Mouse (Mus musculus): ENCODE data around the gene Epo. TPM values are rescaled to one million over a fixed set of nuclear protein-coding genes. Genes with fewer than 3 reads are reported as not detected.

The Epo gene
- not detected for total RNA-seq (2022)

- DNase-seq = peak; percentile 97
Observed at GRCm38 (mm10) chr5:137533117-137533827, at the start of gene Epo, which contains the start of gene Gnb2. TSS of gene Epo (minus strand) at chr5:137533242. TSS of gene Gnb2 (minus strand) at chr5:137533510.

GRCm38 (mm10) chr5:137582702-137583101 lies 49.7 kb upstream of the Epo start:
- no peak for DNase-seq

- no peak for DNase-seq
Observed at GRCm38 (mm10) chr5:137580246-137580645, 47.2 kb upstream of the Epo start.

DNA sequence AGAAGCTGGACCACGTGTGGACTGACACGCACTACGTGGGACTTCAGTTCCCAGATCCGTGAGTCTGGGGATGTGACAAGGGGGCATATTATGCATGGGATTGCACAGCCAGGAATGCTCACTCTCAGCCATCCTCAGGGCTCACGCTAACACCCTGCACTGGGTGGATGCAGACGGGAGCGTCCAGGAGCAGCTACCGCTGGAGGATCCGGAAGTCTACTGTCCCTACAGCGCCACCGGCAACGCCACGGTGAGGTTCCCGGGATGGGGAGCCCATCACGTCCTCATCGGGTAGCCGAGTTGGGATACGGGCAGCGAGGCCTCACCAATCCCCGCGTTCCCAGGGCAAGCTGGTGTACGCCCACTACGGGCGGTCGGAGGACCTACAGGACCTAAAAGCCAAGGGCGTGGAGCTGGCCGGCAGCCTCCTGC lies 41.4 kb upstream of the Epo start:
- no peak for DNase-seq

- DNase-seq = no peak
Observed at GRCm38 (mm10) chr5:137570691-137571586, 37.9 kb upstream of the Epo start.

GRCm38 (mm10) chr5:137570181-137570580 lies 37.1 kb upstream of the Epo start:
- DNase-seq = no peak

DNA sequence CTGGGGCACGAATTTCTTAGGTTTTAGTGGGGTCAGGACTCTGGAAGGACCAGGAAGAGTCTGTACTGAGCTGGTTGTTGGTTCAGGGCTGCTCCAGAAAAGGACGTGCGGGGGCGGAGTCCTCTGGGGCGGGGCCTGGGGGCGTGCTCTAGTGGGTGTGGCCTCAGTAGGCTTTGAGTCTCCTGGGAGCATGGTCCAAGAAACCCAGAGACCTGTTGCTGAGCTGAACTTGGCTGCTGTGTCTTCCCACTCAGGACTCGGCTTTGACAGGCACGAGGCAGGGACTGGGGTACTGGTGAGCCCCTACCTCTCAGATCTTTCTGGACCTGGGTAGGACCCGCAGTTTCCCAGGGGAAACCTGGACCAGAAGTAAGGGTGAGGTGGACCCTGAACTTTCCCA lies 36.6 kb upstream of the Epo start, which contains the start of gene Tfr2:
TSS of gene Tfr2 (plus strand) at position 176 of the 400 bp plus-strand sequence.
- DNase-seq = no peak

DNA sequence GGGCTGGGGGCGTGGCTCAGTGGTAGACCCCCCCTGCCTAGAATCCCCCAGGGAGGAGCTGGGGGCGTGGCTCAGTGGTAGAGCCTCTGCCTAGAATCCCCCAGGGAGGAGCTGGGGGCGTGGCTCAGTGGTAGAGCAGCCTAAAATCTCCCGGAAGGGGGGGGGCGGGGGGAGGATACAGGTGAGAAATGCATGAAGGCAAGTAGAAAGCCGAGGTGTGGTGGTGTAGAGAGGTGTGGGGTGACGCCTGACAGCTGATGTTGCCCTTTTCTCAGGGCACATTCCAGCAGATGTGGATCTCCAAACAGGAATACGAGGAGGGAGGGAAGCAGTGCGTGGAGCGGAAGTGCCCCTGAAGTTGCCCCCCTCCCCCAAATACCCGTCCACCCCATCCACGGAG lies 36.0 kb upstream of the Epo start:
- DNase-seq = no peak

DNA sequence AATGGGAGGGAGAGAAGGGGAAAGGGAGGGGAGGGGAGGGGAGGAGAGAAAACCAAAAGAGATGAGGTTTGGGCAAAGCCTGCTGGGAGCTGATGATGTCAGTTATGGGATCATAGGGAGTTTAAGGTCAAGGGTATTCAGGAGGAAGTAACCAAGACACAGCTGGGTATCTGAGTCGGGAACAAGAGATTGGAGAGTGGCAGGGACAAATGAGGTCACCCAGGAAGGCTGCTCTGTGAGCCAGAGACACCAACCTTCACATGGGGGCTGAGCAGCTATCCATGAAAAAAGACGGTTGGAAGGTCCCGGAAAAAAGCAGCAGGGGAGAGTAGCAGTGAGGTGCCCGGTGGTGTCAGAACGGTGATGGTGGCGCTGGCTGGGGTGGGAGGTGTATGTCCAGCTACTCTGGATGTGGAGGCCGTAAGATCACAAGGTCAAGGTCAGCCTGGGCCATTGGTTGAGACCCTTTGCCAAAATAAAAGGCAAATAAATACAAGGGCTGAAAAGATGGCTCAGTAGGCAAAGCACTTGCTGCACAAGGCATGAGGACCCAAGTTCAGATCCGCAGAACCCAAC lies 35.3 kb upstream of the Epo start:
- DNase-seq = no peak

GRCm38 (mm10) chr5:137566416-137566815 lies 33.4 kb upstream of the Epo start:
- no peak for DNase-seq

GRCm38 (mm10) chr5:137565744-137566143 lies 32.7 kb upstream of the Epo start:
- DNase-seq = no peak

DNA sequence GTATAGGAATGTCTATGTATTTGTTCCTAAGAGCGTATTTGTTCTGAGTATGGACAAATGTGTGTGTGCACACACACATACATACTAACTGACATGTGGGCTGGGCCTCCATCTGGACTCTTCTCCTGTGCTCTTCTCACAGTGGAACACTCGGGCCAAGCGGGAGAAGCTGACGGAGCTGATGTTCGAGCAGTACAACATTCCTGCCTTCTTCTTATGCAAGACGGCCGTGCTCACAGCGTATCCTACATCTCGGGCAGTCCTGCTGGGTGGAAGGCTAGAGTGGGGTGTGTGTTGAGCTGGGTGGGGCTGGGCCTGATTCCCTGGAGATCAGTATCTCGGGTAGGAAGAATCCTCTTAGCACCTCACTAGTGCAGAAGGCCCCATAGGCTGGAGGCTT lies 29.9 kb upstream of the Epo start:
- no peak for DNase-seq

DNA sequence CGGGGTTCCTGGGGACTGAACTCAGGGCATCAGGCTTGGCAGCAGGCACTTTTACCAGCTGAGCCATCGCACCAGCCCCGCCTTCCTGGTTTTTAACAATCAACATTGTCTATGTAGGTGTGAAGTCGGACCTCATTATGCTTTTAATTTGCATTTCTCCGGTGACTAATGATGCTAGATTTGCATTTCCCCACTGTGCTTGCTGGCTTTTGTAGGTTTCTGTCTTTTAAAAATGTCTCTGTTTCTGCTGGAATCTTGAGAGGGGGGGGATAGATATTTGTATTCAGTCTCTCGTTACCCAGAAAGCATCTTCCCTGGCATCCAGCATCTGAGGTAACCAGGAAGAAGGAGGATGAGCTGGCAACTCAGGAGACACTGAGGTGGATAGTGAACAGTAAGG lies 28.5 kb upstream of the Epo start:
- DNase-seq = no peak

DNA sequence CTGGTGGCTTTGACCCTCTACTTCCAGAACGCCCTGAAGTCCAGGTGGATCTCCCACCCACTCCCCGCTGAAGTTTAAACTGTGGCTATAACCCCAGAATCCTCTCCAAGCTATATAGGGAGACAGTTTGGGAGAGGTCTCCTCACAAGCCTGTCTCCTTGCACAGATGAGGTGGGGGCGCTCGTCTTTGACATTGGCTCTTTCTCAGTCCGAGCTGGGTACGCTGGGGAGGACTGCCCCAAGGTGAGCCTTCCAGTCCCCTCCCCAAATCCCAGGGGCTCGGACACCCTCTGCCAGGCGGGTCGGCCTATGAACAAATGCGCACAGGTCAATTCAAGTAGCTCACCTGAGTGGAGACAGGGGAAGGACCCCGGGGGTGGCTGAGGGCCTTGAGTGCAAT lies 20.9 kb upstream of the Epo start:
- no peak for DNase-seq

- DNase-seq = peak; percentile 49
Observed at GRCm38 (mm10) chr5:137553411-137553837, 20.4 kb upstream of the Epo start, which contains the start of gene Actl6b. TSS of gene Actl6b (plus strand) at chr5:137553517.

DNA sequence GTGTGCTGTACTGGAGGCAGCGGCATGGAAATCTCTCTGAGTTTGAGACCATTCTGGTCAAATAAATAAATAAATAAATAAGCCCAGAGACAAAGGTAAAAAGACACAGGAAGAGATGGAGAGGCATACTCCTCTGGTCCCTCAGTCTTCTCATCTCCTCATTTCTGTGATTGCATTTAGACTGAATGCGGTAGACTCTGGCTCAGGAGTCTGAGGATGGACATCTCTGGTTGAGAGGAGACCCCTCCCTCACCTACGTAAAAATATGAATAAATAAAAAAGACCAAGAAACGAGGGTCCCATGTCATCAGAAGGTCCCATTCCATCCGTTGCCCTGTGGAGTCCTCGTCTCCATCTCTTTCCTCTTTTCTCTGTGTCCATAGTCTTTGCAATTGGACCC lies 20.0 kb upstream of the Epo start:
- no peak for DNase-seq

DNA sequence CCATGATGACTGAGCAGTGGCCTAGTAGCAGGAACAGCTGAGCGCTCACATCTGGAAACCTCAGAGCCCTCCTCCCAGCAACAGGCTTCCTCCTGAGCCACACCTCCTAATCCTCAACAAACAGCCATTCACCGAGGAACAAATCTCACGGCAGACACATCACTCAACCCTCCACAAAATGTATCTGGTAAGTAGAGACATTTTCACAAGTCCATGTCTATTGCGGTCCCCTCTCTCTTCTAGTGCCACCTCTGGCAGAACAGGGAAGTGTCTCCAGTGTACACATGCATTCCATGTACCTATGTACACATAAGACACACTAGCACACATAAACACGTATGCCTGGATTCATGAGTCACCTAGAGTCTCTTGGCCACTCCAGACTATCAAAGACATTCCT lies 18.1 kb upstream of the Epo start:
- DNase-seq = no peak

- no peak for DNase-seq
Observed at GRCm38 (mm10) chr5:137549840-137550239, 16.8 kb upstream of the Epo start.

DNA sequence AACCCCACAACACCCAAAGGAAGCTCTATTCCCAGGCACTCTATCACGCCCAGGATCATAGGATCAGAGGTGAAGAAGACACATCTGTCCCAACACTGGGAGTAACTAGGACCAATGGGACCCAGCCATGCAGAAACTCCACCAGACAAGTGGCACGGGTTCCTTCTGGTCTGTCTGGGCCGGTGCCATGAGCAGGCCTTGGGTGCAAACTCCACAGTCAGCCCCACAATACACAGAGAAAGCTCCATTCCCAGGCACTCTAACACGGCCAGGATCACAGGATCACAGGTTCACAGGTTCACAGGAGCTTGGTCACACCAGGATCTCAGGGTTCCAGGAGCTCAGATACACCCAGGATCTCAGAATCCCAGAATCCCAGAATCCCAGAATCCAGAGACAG lies 12.6 kb upstream of the Epo start:
- no peak for DNase-seq

- no peak for DNase-seq
Observed at GRCm38 (mm10) chr5:137544926-137545325, 11.9 kb upstream of the Epo start.

- no peak for DNase-seq
Observed at GRCm38 (mm10) chr5:137541768-137542540, 8.9 kb upstream of the Epo start.

- DNase-seq = no peak
Observed at GRCm38 (mm10) chr5:137540991-137541390, 7.9 kb upstream of the Epo start.
